Mouse (Mus musculus): ENCODE results near the gene Slain1.

Slain1 gene

GRCm38 (mm10) chr14:103649896-103650334, at the start of gene Slain1:
Gene Slain1, plus strand, starts transcription at chr14:103650228.
- peak; percentile 66 to 90 for DNase-seq (ENCODE audit: low spot score in 2 of 2)

- DNase-seq (ENCODE audit: low spot score in 2 of 2): no peak
Observed at GRCm38 (mm10) chr14:103608063-103608462, 42.0 kb upstream of the Slain1 start.

- DNase-seq (ENCODE audit: low spot score in 2 of 2): no peak
Observed at GRCm38 (mm10) chr14:103613573-103614271, 36.3 kb upstream of the Slain1 start.

GRCm38 (mm10) chr14:103614272-103614587, 35.8 kb upstream of the Slain1 start:
- DNase-seq (ENCODE audit: low spot score in 2 of 2): no peak

GRCm38 (mm10) chr14:103619756-103620155, 30.3 kb upstream of the Slain1 start:
- DNase-seq (ENCODE audit: low spot score in 2 of 2): no peak

GRCm38 (mm10) chr14:103621207-103621606, 28.8 kb upstream of the Slain1 start:
- no peak for DNase-seq (ENCODE audit: low spot score in 2 of 2)

GRCm38 (mm10) chr14:103626100-103626499, 23.9 kb upstream of the Slain1 start:
- no peak for DNase-seq (ENCODE audit: low spot score in 2 of 2)

GRCm38 (mm10) chr14:103629639-103630364, 20.2 kb upstream of the Slain1 start:
- no peak for DNase-seq (ENCODE audit: low spot score in 2 of 2)

- DNase-seq (ENCODE audit: low spot score in 2 of 2): peak in 1 of 2 experiments; percentile 56
Observed at GRCm38 (mm10) chr14:103630545-103630944, 19.5 kb upstream of the Slain1 start.

GRCm38 (mm10) chr14:103643933-103644332, 6.1 kb upstream of the Slain1 start:
- DNase-seq (ENCODE audit: low spot score in 2 of 2): no peak

- no peak for DNase-seq (ENCODE audit: low spot score in 2 of 2)
Observed at GRCm38 (mm10) chr14:103647981-103648380, 2.0 kb upstream of the Slain1 start.

GRCm38 (mm10) chr14:103648623-103649255, 1.3 kb upstream of the Slain1 start:
- DNase-seq (ENCODE audit: low spot score in 2 of 2): no peak

- no peak for DNase-seq (ENCODE audit: low spot score in 2 of 2)
Observed at GRCm38 (mm10) chr14:103649302-103649701, 726 bp upstream of the Slain1 start.

- DNase-seq (ENCODE audit: low spot score in 2 of 2): peak; percentile 51 to 78
Observed at GRCm38 (mm10) chr14:103650413-103651101, 529 bp downstream of the Slain1 start.

GRCm38 (mm10) chr14:103651106-103651505, 1.1 kb downstream of the Slain1 start:
- no peak for DNase-seq (ENCODE audit: low spot score in 2 of 2)

- DNase-seq (ENCODE audit: low spot score in 2 of 2): no peak
Observed at GRCm38 (mm10) chr14:103651562-103651961, 1.5 kb downstream of the Slain1 start.

- no peak for DNase-seq (ENCODE audit: low spot score in 2 of 2)
Observed at GRCm38 (mm10) chr14:103652524-103652923, 2.5 kb downstream of the Slain1 start.

- DNase-seq (ENCODE audit: low spot score in 2 of 2): no peak
Observed at GRCm38 (mm10) chr14:103653800-103654199, 3.8 kb downstream of the Slain1 start.

- DNase-seq (ENCODE audit: low spot score in 2 of 2): no peak
Observed at GRCm38 (mm10) chr14:103655448-103655847, 5.4 kb downstream of the Slain1 start.

- DNase-seq (ENCODE audit: low spot score in 2 of 2): no peak
Observed at GRCm38 (mm10) chr14:103657876-103658275, 7.8 kb downstream of the Slain1 start.

GRCm38 (mm10) chr14:103663026-103663425, 13.0 kb downstream of the Slain1 start:
- no peak for DNase-seq (ENCODE audit: low spot score in 2 of 2)

GRCm38 (mm10) chr14:103664391-103664790, 14.4 kb downstream of the Slain1 start:
- no peak for DNase-seq (ENCODE audit: low spot score in 2 of 2)
